Mouse (Mus musculus) lung, postnatal 0 days (tissue): ENCODE data around the gene Castor2.

ENCODE experiments used
- CTCF ChIP-seq: IDR thresholded peaks from 2 replicates; pipeline ENCODE4 v1.5.1; 2016; ENCODE audit warnings: antibody characterized with exemption, mild to moderate bottlenecking
- EP300 ChIP-seq: IDR thresholded peaks from 2 replicates; pipeline ENCODE4 v1.6.1; 2016; ENCODE audit warnings: antibody characterized with exemption, mild to moderate bottlenecking, control low read depth

DNA sequence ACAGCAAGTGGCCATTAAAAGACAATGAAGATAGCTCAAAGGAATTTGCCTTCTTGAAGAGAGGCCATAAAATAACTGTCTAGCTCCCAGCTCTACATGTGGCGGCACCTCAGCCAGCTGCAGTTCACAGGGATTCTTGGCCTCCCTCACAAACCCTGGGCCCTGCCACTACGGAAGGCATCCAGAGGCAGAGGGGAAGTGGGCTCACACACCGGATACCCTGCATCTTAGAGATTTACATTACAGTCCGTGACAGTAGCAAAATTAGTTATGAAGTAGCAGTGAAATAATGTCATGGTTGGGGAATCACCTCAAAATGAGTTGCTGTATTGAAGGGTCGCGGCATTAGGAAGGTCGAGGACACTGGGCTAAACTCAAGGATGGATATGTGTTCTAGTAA is 89.1 kb downstream of the Castor2 start:
- TF ChIP-seq CTCF = no peak
- no peak for TF ChIP-seq EP300
